Mouse (Mus musculus) MEL (cell line): ENCODE measurements around the gene Bpifb3. TPM values are rescaled to one million over a fixed set of nuclear protein-coding genes. Genes with fewer than 3 reads are reported as not detected.

Experiments used
- polyA plus RNA-seq, 2 experiments: library from polyadenylated mRNA; stranded (reverse) in 1 of 2; unstranded in 1 of 2; fragments of >175 nt in 1 of 2; fragments of >200 nt in 1 of 2; gene quantifications; 2 replicates each; pipeline versions ENCODE4 v1.2.1 to v1.2.4; 2012; ENCODE audit warnings: low replicate concordance in 2 of 2, low read depth in 1 of 2; ENCODE audit not compliant: insufficient read length in 2 of 2, insufficient read depth in 1 of 2, missing spikeins in 1 of 2
- total RNA-seq: library from RNA; depleted of rRNA; stranded (reverse); fragments of 300-350 nt; gene quantifications from 2 replicates; pipeline ENCODE4 v1.2.3, GENCODE M21; 2012; rRNA removed

Bpifb3 gene
- total and polyA plus RNA-seq, 3 experiments, result not detected

Other genes starting within 250 kb of the Bpifb3 start
- 0.26 and 0.65 TPM in 2 replicates for gene Dnmt3c, start 221.6 kb upstream of the Bpifb3 start, total RNA-seq
- gene Dnmt3c, start 221.6 kb upstream of the Bpifb3 start, polyA plus RNA-seq, result under 1 TPM in 1 of 2 experiments, not detected in 1; 0.45 TPM
- gene Mapre1, start 177.0 kb upstream of the Bpifb3 start, total RNA-seq, result 57.7 and 60.0 TPM in 2 replicates
- 10 to 100 TPM in 1 of 2 experiments, not detected in 1; 94.8 TPM for gene Mapre1, start 177.0 kb upstream of the Bpifb3 start, polyA plus RNA-seq
- gene Efcab8, start 138.3 kb upstream of the Bpifb3 start, total RNA-seq, result 0.04 and 0.13 TPM in 2 replicates
- gene Efcab8, start 138.3 kb upstream of the Bpifb3 start, polyA plus RNA-seq, result under 1 TPM in 1 of 2 experiments, not detected in 1; 0.19 TPM
- gene Sun5, start 47.1 kb upstream of the Bpifb3 start, total RNA-seq, result not detected in 2 replicates
- not detected for gene Sun5, start 47.1 kb upstream of the Bpifb3 start, polyA plus RNA-seq
- gene Bpifb2, start 43.2 kb upstream of the Bpifb3 start, total RNA-seq, result not detected in 2 replicates
- gene Bpifb2, start 43.2 kb upstream of the Bpifb3 start, polyA plus RNA-seq, result not detected
- gene Bpifb6, start 17.8 kb upstream of the Bpifb3 start, total RNA-seq, result not detected in 2 replicates
- not detected for gene Bpifb6, start 17.8 kb upstream of the Bpifb3 start, polyA plus RNA-seq
- gene Bpifb4, start 20.0 kb downstream of the Bpifb3 start, total RNA-seq, result not detected in 2 replicates
- not detected for gene Bpifb4, start 20.0 kb downstream of the Bpifb3 start, polyA plus RNA-seq
- gene Bpifa6, start 56.7 kb downstream of the Bpifb3 start, total RNA-seq, result not detected in 2 replicates
- not detected for gene Bpifa6, start 56.7 kb downstream of the Bpifb3 start, polyA plus RNA-seq
- gene Bpifa2, start 90.0 kb downstream of the Bpifb3 start, total RNA-seq, result not detected in 2 replicates
- not detected for gene Bpifa2, start 90.0 kb downstream of the Bpifb3 start, polyA plus RNA-seq
- not detected in 2 replicates for gene Bpifa3, start 212.1 kb downstream of the Bpifb3 start, total RNA-seq
- not detected for gene Bpifa3, start 212.1 kb downstream of the Bpifb3 start, polyA plus RNA-seq
- gene Bpifa1, start 224.7 kb downstream of the Bpifb3 start, total RNA-seq, result not detected in 2 replicates
- gene Bpifa1, start 224.7 kb downstream of the Bpifb3 start, polyA plus RNA-seq, result not detected
- not detected in 2 replicates for gene Bpifa5, start 244.4 kb downstream of the Bpifb3 start, total RNA-seq
- gene Bpifa5, start 244.4 kb downstream of the Bpifb3 start, polyA plus RNA-seq, result not detected